Mouse (Mus musculus) midbrain, embryonic 10.5 days (tissue): ENCODE measurements around the gene Vps52. TPM values are rescaled to one million over a fixed set of nuclear protein-coding genes. Genes with fewer than 3 reads are reported as not detected.

Source experiments
- DNase-seq: peaks from one replicate; pipeline ENCODE4 v3.0.0-alpha.2; 2017; ENCODE audit warnings: low spot score
- H3K27ac ChIP-seq: fragments of 300-500 bp; sonication (generic); replicated peaks from 2 replicates; pipeline ENCODE4 v1.5.1; 2016; ENCODE audit warnings: mild to moderate bottlenecking
- H3K27me3 ChIP-seq: fragments of 300-500 bp; sonication (generic); 2 replicates; pipeline ENCODE4 v1.6.1; 2016; ENCODE audit warnings: low read depth, mild to moderate bottlenecking; ENCODE audit not compliant: poor library complexity, severe bottlenecking
- H3K36me3 ChIP-seq: fragments of 300-500 bp; sonication (generic); 2 replicates; pipeline ENCODE4 v1.6.1; 2016; ENCODE audit warnings: mild to moderate bottlenecking, moderate library complexity
- H3K4me1 ChIP-seq: fragments of 300-500 bp; sonication (generic); 2 replicates; pipeline ENCODE4 v1.6.1; 2016
- H3K4me3 ChIP-seq: fragments of 300-500 bp; sonication (generic); 2 replicates; pipeline ENCODE4 v1.5.1; 2016; ENCODE audit warnings: mild to moderate bottlenecking, moderate library complexity
- H3K9me3 ChIP-seq: fragments of 300-500 bp; sonication (generic); replicated peaks from 2 replicates; pipeline ENCODE4 v1.6.1; 2016; ENCODE audit warnings: mild to moderate bottlenecking
- WGBS: fragments of 180-500 bp; shearing (Covaris S2); methylation state at CpG from one replicate; pipeline ENCODE4 v1.1.7; 2016; 5-methylcytosine and 5-hydroxymethylcytosine counted together
- polyA plus RNA-seq: library from polyadenylated mRNA; unstranded; fragments of >200 nt; fragmentation: Nextera tagmentation; extraction: Ambion mirVana; gene quantifications from 2 replicates; pipeline ENCODE4 v1.2.1, GENCODE M21; 2016

The Vps52 gene
- polyA plus RNA-seq, 1 experiment from 2014 or later: 53.5 TPM

DNA sequence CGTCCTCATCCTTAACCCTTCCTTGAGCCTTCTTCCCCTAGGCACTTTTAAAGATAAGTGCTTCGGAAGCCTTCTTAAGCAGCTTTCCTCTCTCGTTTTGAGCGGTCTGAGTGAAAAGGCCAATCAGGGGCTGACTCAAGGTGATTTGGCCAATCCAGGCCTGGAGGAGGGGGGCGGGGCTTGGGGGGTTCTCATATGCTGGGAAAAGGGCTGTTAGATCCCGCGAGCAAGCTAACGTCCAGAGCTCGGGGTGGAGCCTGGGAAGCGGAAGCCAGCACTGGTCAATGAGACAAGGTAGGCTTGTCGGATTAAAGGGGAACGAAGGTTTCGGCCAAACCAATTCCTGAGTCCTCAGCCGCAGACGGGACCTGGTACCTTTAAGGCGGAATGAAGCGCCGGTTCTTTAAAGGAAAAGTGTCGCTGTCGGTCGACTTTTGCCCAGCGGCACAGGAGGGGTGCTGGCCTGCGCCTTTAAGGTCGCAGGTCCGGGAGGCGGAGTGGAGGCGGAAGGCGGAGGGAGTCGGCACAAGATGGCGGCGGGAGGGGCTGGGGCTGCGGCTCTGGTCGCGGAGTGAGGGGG is 39.9 kb upstream of the Vps52 start, which contains the start of the genes Tapbp and Zbtb22:
TSS of gene Tapbp (plus strand) at position 229 of the 580 bp plus-strand sequence.
TSS of gene Zbtb22 (plus strand) at position 234 of the 580 bp plus-strand sequence.
- Histone ChIP-seq H3K4me1 (peaks cover 74% of the 10 kb centered on the region), H3K27me3 (peaks cover 18% of the 10 kb centered on the region), H3K27ac (peak within 1 kb of the TSS; percentile 97), H3K36me3 (peaks cover 62% of the 10 kb centered on the region), H3K9me3 (no peaks in the 10 kb centered on the region), H3K4me3 (peak within 1 kb of the TSS; percentile 74)
- under 1% methylated on average over 34 of the region's 34 CpGs for WGBS
- DNase-seq: peak; percentile 98

DNA sequence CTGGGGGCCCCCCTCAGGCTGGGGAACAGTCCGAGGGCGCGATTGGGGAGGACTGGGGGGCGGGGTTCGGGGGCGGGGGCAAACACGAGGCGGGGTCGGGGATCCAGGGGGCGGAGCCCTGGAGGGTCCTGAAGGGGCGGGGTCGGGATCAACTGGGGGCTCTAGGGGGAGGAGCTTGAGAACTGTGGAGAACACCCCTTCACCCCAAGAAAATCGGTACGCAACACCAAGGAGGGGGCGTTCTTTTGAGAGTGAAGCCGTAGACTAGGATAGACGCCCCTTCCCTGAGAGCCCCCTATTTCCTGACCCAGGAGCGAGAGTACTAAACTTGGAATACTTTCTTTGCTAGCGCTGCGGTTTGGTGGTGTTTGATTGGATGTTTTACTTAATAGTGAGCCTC is 39.3 kb upstream of the Vps52 start:
- peaks cover 18% of the 10 kb centered on the region for H3K27me3 ChIP-seq
- H3K27ac ChIP-seq: peak overlapping the region; percentile 97
- WGBS: 2% methylated on average over 18 of the region's 20 CpGs
- no peak for DNase-seq
- H3K4me3 ChIP-seq: peak overlapping the region; percentile 74
- H3K4me1 ChIP-seq: peaks cover 76% of the 10 kb centered on the region
- peaks cover 57% of the 10 kb centered on the region for H3K36me3 ChIP-seq
- no peaks in the 10 kb centered on the region for H3K9me3 ChIP-seq

DNA sequence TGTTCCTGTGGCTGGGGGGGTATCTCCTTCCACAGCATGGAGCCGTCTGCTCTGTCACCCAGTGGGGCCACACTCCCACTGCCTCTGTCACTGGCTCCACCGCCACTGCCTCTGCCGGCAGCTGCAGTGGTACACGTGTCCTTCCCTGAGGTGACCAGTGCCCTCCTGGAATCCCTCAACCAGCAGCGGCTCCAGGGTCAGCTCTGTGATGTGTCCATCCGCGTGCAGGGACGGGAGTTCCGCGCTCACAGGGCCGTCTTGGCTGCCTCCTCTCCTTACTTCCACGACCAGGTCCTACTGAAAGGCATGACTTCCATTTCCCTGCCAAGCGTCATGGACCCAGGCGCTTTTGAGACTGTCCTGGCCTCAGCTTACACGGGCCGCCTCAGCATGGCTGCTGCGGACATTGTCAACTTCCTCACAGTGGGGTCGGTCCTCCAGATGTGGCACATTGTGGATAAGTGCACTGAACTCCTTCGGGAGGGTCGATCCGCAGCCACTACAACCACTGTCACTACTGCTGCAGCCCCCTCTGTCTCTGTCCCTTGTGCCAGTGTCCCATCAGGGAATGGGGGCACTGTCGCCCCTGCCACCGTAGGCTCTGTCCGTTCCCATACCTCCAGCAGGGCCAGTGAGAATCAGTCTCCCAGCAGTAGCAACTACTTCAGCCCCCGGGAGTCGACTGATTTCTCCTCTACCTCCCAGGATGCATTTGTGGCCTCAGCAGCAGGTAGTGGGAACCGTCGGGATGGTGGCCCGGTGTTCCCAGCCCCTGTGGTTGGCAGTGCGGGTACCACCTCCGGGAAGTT is 38.6 kb upstream of the Vps52 start:
- Histone ChIP-seq H3K9me3 (no peaks in the 10 kb centered on the region), H3K4me1 (peaks cover 70% of the 10 kb centered on the region), H3K36me3 (peaks cover 50% of the 10 kb centered on the region), H3K4me3 (peak overlapping the region; percentile 74), H3K27ac (0 out of 2 replicates have a peak overlapping the region, but pooled peaks have one; percentile 97), H3K27me3 (peaks cover 18% of the 10 kb centered on the region)
- WGBS: 75% methylated on average over 31 of the region's 31 CpGs
- DNase-seq: no peak

DNA sequence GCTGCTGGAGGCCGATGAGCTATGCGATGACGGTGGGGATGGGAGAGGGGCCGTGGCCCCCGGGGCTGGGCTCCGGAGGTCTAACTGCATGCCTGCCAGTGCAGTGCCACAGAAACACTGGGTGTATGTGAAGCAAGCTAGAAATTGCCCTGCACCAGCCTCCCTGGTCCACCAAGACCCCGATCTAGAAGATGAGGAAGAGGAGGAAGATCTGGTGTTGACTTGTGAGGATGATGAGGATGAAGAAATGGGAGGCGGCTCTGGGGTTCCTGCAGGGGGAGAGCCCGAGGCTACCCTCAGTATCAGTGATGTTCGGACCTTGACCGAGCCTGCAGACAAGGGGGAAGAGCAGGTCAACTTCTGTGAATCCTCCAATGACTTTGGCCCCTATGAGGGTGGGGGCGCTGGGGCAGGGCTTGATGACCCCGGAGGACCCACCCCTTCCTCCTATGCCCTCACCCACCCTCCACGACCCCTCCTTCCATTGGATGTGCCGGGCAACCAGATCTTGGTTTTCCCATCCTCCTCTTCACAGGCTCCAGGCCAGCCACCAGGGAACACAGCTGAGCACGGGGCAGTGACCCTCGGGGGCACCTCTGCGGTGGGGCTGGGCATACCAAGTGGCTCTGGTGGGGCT is 37.8 kb upstream of the Vps52 start:
- H3K9me3 ChIP-seq: no peaks in the 10 kb centered on the region
- DNase-seq: no peak
- H3K27me3 ChIP-seq: peaks cover 18% of the 10 kb centered on the region
- peaks cover 42% of the 10 kb centered on the region for H3K36me3 ChIP-seq
- H3K4me3 ChIP-seq: peak overlapping the region; percentile 74
- 82% methylated on average over 18 of the region's 18 CpGs for WGBS
- 0 out of 2 replicates have a peak overlapping the region, but pooled peaks have one; percentile 13 for H3K27ac ChIP-seq
- H3K4me1 ChIP-seq: peaks cover 67% of the 10 kb centered on the region

DNA sequence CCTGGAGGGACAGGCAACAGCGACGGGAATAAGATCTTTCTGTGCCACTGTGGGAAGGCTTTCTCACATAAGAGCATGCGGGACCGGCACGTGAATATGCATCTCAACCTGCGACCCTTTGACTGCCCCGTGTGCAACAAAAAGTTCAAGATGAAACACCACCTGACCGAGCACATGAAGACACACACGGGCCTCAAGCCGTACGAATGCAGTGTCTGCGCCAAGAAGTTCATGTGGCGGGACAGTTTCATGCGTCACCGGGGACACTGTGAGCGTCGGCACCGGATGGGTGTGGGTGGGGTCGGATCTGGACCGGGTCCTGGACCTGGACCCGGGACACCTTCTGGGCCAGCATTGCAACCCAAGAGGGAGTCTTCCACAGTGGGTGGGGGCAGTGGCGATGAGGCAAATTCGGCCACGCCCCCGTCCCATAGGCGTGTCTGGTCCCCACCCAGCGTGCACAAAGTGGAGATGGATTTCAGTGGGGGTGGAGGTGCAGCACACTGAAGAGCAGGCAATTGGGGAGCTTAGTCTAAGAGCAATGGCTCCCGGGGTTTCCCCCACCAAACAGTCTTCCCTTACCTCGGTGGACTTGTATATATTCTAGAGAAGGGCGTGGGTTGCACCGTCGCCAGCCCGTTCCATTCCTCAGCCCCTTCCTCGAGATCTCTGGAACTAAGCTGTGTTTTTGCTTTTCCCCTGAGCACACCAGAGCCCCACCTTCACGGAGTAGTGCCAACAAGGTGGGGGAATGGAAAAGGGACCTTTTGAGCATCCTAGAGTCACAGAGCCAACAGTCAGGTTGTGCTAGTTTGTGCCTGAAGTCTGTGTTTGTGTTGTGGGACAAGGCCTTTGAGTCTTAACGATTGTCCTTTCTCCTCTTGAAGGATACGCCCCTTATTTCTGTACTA is 37.1 kb upstream of the Vps52 start:
- Histone ChIP-seq H3K9me3 (no peaks in the 10 kb centered on the region), H3K4me1 (peaks cover 67% of the 10 kb centered on the region), H3K4me3 (peak overlapping the region; percentile 74), H3K27me3 (peaks cover 18% of the 10 kb centered on the region), H3K36me3 (peaks cover 35% of the 10 kb centered on the region), H3K27ac (no peak overlapping the region)
- no peak for DNase-seq
- WGBS: 63% methylated on average over 37 of the region's 37 CpGs

DNA sequence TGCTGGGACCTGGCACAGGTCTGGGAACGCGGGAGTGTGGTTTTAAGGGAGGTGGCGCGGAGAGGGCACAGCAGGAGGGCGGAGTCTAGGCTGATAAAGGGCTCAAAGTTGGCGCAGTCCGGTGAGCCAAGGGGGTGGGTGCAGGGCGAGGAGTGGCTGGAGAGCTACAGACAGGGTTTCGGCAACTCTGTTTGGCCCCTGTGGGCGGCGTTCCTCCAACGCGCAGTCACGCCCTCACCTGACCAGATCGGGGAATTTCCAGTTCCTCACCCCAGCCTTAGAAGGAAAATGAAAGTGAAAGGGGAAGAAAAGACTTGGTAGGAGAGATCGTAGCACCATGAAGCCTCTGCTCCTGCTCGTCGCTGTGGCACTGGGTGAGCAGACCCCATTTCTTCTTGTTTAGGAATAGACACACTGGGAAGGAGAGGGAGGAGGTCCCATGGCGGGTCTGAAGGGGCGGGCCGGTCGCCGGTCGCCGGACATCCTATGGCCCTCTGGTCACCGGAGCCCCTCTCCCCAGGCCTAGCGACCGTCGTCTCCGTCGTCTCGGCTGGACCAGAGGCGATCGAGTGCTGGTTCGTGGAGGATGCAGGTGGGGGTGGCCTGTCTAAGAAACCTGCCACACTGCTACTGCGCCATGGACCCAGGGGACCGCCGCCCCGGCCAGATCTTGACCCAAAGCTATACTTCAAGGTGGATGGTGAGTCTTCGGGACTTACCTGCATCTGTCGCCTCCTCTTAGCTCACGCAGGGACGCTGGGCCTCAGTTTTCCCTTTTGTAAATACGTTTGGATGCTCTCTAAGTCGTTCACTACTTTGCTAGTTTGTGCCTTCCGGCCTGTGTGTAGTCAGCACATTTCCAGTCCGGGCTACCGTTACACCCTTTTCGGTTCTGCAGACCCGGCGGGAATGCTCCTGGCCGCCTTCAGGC is 36.0 kb upstream of the Vps52 start:
- peaks cover 59% of the 10 kb centered on the region for H3K4me1 ChIP-seq
- H3K27ac ChIP-seq: peak overlapping the region; percentile 83

DNA sequence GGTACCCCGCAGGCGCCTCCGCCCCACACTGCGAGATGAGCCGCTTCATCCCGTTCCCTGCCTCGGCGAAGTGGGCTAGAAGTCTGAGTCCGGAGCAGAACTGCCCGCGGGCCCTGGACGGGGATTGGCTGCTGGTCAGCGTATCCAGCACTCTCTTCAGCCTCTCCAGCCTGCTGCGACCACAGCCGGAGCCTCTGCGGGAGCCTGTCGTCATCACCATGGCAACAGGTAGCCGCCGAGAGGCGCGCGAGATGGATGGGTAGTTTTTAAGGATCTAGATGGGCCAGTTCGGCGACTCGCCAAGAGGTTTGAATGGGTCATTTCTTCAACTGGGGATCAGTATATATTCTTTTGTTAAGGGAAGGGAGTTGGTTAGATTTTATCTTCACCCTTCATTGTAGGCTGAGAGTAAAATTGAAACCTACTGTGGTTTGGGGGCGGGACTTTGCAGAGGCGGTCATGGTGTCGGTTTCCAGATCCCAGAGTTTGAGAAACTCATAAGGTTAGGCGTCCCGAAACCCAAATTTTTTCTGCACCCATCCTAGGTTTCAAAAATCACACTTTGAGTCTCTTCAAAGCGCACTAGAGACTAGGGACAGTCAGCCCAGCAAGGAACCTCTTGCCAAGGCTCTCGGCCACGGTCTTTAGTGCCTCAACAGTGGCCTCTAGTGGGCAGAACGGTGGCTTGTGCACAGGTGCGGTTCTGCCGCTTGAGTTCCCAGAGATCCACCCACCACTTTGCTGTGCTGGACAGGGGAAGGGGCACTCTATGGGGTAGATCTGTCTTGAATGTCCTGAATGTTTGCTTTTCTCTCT is 35.1 kb upstream of the Vps52 start:
- no peaks in the 10 kb centered on the region for H3K9me3 ChIP-seq
- H3K27me3 ChIP-seq: peaks cover 18% of the 10 kb centered on the region
- peaks cover 50% of the 10 kb centered on the region for H3K4me1 ChIP-seq
- H3K27ac ChIP-seq: peak overlapping the region; percentile 83
- peaks cover 25% of the 10 kb centered on the region for H3K36me3 ChIP-seq
- DNase-seq: peak; percentile 88
- H3K4me3 ChIP-seq: peak overlapping the region; percentile 74
- under 1% methylated on average over 36 of the region's 36 CpGs for WGBS

More for the DNA sequence above, 36.0 kb upstream of the Vps52 start:
- Histone ChIP-seq H3K27me3 (peaks cover 18% of the 10 kb centered on the region), H3K36me3 (peaks cover 24% of the 10 kb centered on the region), H3K4me3 (peak overlapping the region; percentile 74), H3K9me3 (no peaks in the 10 kb centered on the region)
- DNase-seq: peak; percentile 48
- WGBS: under 1% methylated on average over 52 of the region's 52 CpGs

DNA sequence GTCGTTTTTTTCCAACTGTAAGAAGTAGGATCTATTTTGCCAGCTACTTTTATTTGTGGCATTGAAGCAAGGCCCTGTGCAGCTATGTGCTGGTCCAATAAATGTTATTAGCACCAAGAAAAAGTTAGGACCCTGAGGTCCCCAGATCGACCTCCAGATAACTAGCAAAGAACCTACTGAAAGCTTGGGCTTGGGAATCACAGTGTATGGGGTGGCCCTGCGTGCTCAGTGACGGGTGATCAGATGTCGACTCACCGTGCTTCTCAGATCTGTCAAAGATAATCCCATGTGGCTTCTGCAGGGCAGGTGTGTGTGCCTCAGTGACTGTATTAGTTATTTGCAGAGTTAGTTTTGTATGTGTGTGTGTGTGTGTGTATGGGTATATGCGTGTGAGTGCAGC is 34.3 kb upstream of the Vps52 start:
- Histone ChIP-seq H3K4me3 (peak overlapping the region; percentile 74; the same call in 1 of the 2 replicates), H3K4me1 (peaks cover 49% of the 10 kb centered on the region), H3K27ac (no peak overlapping the region), H3K9me3 (no peaks in the 10 kb centered on the region), H3K36me3 (peaks cover 34% of the 10 kb centered on the region), H3K27me3 (peaks cover 18% of the 10 kb centered on the region)
- no peak for DNase-seq
- WGBS: 90% methylated on average over 7 of the region's 7 CpGs

DNA sequence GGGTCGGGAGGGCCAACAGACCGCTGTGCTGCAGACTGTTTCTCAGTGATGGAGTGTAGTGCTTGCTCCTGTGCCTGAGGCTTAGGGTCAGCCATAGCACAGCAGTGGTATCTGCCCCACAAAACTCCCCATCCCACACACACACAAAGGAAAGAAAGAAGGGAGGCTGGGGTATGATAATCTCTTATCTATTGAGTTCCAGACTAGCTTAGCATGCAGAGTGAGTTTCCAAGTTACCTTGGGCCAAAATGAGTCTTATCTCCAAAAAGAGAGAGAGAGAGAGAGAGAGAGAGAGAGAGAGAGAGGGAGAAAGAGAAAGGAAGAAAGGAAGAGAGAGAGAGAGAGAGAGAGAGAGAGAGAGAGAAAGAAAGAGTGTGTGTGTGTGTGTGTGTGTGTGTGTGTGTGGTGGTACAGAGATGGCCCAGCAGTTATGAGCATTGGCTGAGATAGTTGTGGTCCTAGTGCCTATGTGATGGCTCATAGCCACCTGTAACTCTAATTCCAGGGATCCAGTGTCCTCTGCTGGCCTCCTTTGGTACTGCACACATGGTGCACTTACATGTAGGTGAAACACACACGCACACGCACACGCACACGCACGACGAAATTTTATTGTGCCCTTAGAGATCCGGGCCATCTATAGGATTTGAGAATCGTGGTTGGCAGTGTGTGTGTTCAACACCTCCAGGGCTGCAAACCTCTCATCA is 30.9 kb upstream of the Vps52 start:
- peaks cover 33% of the 10 kb centered on the region for H3K4me1 ChIP-seq
- H3K4me3 ChIP-seq: no peak overlapping the region
- DNase-seq: no peak
- H3K9me3 ChIP-seq: no peaks in the 10 kb centered on the region
- no peaks in the 10 kb centered on the region for H3K27me3 ChIP-seq
- peaks cover 22% of the 10 kb centered on the region for H3K36me3 ChIP-seq
- WGBS: 83% methylated on average over 10 of the region's 10 CpGs
- H3K27ac ChIP-seq: no peak overlapping the region

DNA sequence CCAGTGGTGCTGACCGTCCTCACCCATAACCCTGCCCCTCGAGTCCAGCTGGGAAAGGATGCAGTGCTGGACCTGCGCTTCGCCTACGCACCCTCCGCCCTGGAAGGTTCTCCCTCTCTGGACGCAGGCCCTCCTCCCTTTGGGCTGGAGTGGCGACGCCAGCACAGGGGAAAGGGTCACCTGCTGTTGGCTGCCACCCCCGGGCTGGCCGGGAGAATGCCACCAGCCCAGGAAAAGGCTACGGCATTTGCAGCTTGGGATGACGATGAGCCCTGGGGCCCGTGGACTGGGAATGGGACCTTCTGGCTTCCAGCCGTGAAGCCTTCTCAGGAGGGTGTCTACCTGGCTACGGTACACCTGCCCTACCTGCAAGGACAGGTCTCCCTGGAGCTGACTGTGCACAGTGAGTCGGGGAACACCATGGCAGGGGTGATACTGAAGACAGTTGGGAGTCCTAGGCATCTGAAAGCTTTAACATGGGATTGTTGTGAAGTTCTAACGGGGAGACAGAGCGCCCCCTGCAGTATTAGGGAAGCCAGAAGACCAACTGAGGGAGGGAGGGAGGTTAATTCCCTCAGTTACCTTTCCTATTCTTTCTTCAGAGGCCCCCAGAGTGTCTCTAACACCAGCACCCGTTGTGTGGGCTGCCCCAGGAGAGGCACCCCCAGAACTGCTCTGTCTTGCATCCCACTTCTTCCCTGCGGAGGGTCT is 30.1 kb upstream of the Vps52 start:
- Histone ChIP-seq H3K9me3 (no peaks in the 10 kb centered on the region), H3K27ac (no peak overlapping the region), H3K4me3 (peak overlapping the region; percentile 23; the same call in 1 of the 2 replicates), H3K36me3 (peaks cover 22% of the 10 kb centered on the region), H3K4me1 (peaks cover 33% of the 10 kb centered on the region), H3K27me3 (no peaks in the 10 kb centered on the region)
- DNase-seq: no peak
- WGBS: 84% methylated on average over 21 of the region's 21 CpGs
